Mouse (Mus musculus): ENCODE results near the gene Stxbp3. TPM values are rescaled to one million over a fixed set of nuclear protein-coding genes. Genes with fewer than 3 reads are reported as not detected.

Stxbp3 gene
- polyA plus RNA-seq, 1 experiment from 2014 or later = 38.7 TPM

DNA sequence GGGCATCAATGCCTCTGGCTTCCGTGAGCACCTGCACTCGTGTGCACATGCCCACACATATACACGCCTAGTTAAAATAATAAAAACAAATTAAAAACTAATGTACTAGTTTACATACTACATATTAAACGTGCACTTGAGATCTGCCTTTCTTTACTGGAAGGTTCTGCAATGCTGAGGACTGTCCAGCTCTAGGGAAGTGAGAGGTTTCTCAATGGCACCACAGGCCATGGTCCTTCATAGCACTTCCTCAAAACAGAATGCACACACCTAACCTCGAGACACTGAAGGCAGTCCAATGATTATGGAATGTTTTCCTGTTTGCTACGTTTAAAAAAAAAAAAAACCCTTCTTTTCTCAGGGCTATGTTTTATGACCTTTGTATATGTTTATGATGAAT, 42.6 kb downstream of the Stxbp3 start:
- Histone ChIP-seq H3K27me3 (replicated peaks; ENCODE audit: control insufficient read depth, insufficient read depth, low read length) (no peaks in the 10 kb centered on the region), H3K4me3 (ENCODE audit: low read depth, low read length) (no peak overlapping the region), H3K4me2 (ENCODE audit: low read length) (no peak overlapping the region), H3K27ac (ENCODE audit: low read depth) (no peak overlapping the region), H3K4me1 (replicated peaks; ENCODE audit: control insufficient read depth, insufficient read depth, low read length) (no peaks in the 10 kb centered on the region), H3K36me3 (ENCODE audit: control insufficient read depth, insufficient read depth, low read length) (peaks cover 80% of the 10 kb centered on the region), H3K9me3 (ENCODE audit: control insufficient read depth, low read length) (no peaks in the 10 kb centered on the region), H3K9ac (ENCODE audit: low read length) (no peak overlapping the region)
- 86% methylated on average over 6 of the region's 6 CpGs for WGBS
- ATAC-seq (replicated peaks; ENCODE audit: low FRiP score, low TSS enrichment, low read depth) (no peak), DNase-seq (ENCODE audit: low spot score) (no peak)

DNA sequence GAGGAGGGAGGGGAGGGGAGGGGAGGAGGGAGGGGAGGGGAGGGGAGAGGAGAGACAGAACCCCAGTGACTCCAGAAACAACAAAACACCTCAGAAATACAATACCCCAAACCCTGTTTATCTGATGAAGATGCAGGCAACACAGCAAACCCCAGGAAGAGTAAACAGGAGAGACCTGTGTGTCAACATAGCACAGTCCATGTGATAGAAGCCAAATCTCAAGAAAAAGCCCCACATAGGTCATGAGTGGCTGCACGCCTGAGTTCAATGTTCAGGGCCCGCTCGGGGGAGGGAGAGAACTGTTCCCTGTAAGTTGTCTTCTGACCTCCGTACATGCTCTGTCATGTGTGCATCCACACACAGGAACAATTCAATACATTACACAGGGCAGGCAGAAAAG, 43.9 kb downstream of the Stxbp3 start:
- no peak overlapping the region for H3K4me3 ChIP-seq (ENCODE audit: low read depth, low read length)
- no peak overlapping the region for H3K9ac ChIP-seq (ENCODE audit: low read length)
- no peak overlapping the region for H3K27ac ChIP-seq (ENCODE audit: low read depth)
- DNase-seq (ENCODE audit: low spot score) = no peak
- WGBS = 84% methylated on average over 4 of the region's 4 CpGs
- peaks cover 74% of the 10 kb centered on the region for H3K36me3 ChIP-seq (ENCODE audit: control insufficient read depth, insufficient read depth, low read length)
- no peak for ATAC-seq (replicated peaks; ENCODE audit: low FRiP score, low TSS enrichment, low read depth)
- no peak overlapping the region for H3K4me2 ChIP-seq (ENCODE audit: low read length)
- H3K9me3 ChIP-seq (ENCODE audit: control insufficient read depth, low read length) = no peaks in the 10 kb centered on the region
- no peaks in the 10 kb centered on the region for H3K27me3 ChIP-seq (replicated peaks; ENCODE audit: control insufficient read depth, insufficient read depth, low read length)
- H3K4me1 ChIP-seq (replicated peaks; ENCODE audit: control insufficient read depth, insufficient read depth, low read length) = no peaks in the 10 kb centered on the region

DNA sequence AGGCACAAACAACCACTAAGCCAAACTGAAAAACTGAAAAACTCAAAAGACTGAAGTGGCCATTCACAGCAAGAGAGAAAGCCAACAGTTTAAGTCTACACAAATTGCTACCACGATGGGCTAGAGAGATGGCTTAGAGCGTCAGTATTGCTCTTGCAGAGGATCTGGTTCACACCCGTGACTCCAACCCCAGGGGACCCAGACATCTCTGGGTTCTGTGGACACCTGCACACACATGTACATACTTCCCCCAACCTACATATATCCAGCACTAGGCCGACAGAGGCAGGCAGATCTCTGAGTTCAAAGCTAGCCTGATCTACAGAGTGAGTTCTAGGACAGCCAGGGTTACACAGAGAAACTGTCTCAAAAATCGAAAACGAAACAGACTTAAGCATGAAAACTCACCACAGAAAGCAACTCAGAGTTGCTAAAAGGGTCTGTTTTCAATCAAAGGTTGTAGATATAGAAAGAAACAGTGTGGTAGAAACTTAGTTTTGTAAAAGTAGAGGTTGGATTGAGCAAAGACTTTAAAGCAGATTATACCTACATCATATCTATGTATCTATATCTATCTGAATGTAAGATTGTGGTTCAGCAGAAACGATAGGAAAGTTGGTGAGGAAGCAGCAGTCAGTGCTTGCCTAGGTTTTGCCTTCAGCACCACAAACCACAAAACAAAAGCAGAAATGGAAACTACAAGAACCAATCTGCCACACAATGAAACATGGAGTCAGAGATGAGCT, 44.6 kb downstream of the Stxbp3 start:
- WGBS = 86% methylated on average over 7 of the region's 7 CpGs

DNA sequence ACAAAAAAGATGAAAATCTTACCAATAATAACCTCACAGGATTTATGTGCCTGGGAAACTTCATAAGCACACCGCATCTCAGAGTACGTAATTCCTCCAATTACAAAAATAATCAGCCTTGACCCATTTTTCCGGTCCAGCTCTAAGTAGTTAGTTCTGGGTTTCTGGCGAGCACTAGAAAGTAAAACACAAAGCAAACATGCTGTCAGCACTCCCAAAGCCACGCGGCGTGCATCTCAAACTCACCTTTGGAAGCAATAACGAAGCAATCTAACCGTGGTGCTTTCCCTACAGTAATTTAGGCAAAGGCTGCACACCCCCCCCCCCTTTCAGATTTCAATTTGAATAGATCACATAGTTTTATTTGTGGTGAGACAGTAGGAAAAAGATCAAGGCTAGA, 45.5 kb downstream of the Stxbp3 start:
- WGBS = 93% methylated on average over 9 of the region's 9 CpGs
- H3K36me3 ChIP-seq (ENCODE audit: control insufficient read depth, insufficient read depth, low read length) = peaks cover 57% of the 10 kb centered on the region

More for the DNA sequence above, 44.6 kb downstream of the Stxbp3 start:
- no peaks in the 10 kb centered on the region for H3K4me1 ChIP-seq (replicated peaks; ENCODE audit: control insufficient read depth, insufficient read depth, low read length)
- no peak overlapping the region for H3K27ac ChIP-seq (ENCODE audit: low read depth)
- DNase-seq (ENCODE audit: low spot score) (no peak), ATAC-seq (replicated peaks; ENCODE audit: low FRiP score, low TSS enrichment, low read depth) (no peak)
- peaks cover 67% of the 10 kb centered on the region for H3K36me3 ChIP-seq (ENCODE audit: control insufficient read depth, insufficient read depth, low read length)
- H3K9ac ChIP-seq (ENCODE audit: low read length) = no peak overlapping the region
- no peak overlapping the region for H3K4me2 ChIP-seq (ENCODE audit: low read length)
- no peaks in the 10 kb centered on the region for H3K27me3 ChIP-seq (replicated peaks; ENCODE audit: control insufficient read depth, insufficient read depth, low read length)
- no peak overlapping the region for H3K4me3 ChIP-seq (ENCODE audit: low read depth, low read length)
- no peaks in the 10 kb centered on the region for H3K9me3 ChIP-seq (ENCODE audit: control insufficient read depth, low read length)

DNA sequence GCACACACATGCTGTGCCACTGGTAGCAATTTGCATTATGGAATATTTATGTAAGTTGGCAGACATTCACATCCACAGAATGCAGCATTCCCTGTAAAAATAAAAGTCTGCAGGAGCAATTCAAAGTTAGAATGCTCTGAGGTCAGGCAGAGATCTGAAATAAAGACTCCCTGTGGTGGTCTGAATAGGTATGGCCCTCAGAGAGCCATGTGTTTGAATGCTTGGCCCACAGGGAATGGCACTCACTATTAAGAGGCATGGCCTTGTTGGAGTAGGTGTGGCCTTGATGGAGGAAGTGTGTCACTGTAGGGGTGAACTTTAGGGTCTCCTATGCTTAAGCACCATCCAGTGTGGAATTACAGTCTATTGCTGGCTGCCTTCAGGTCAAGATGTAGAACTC, 47.9 kb downstream of the Stxbp3 start:
- ATAC-seq (replicated peaks; ENCODE audit: low FRiP score, low TSS enrichment, low read depth) = no peak
- H3K4me3 ChIP-seq (ENCODE audit: low read depth, low read length) = no peak overlapping the region
- no peak for DNase-seq (ENCODE audit: low spot score)
- H3K4me2 ChIP-seq (ENCODE audit: low read length) = no peak overlapping the region
- H3K4me1 ChIP-seq (replicated peaks; ENCODE audit: control insufficient read depth, insufficient read depth, low read length) = no peaks in the 10 kb centered on the region
- no peaks in the 10 kb centered on the region for H3K27me3 ChIP-seq (replicated peaks; ENCODE audit: control insufficient read depth, insufficient read depth, low read length)
- no peaks in the 10 kb centered on the region for H3K9me3 ChIP-seq (ENCODE audit: control insufficient read depth, low read length)
- no peak overlapping the region for H3K27ac ChIP-seq (ENCODE audit: low read depth)
- peaks cover 40% of the 10 kb centered on the region for H3K36me3 ChIP-seq (ENCODE audit: control insufficient read depth, insufficient read depth, low read length)
- no peak overlapping the region for H3K9ac ChIP-seq (ENCODE audit: low read length)

More for the DNA sequence above, 45.5 kb downstream of the Stxbp3 start:
- Histone ChIP-seq H3K4me3 (ENCODE audit: low read depth, low read length) (no peak overlapping the region), H3K27ac (ENCODE audit: low read depth) (no peak overlapping the region), H3K4me2 (ENCODE audit: low read length) (no peak overlapping the region), H3K9ac (ENCODE audit: low read length) (no peak overlapping the region), H3K27me3 (replicated peaks; ENCODE audit: control insufficient read depth, insufficient read depth, low read length) (no peaks in the 10 kb centered on the region), H3K9me3 (ENCODE audit: control insufficient read depth, low read length) (no peaks in the 10 kb centered on the region), H3K4me1 (replicated peaks; ENCODE audit: control insufficient read depth, insufficient read depth, low read length) (no peaks in the 10 kb centered on the region)
- no peak for ATAC-seq (replicated peaks; ENCODE audit: low FRiP score, low TSS enrichment, low read depth)
- no peak for DNase-seq (ENCODE audit: low spot score)

DNA sequence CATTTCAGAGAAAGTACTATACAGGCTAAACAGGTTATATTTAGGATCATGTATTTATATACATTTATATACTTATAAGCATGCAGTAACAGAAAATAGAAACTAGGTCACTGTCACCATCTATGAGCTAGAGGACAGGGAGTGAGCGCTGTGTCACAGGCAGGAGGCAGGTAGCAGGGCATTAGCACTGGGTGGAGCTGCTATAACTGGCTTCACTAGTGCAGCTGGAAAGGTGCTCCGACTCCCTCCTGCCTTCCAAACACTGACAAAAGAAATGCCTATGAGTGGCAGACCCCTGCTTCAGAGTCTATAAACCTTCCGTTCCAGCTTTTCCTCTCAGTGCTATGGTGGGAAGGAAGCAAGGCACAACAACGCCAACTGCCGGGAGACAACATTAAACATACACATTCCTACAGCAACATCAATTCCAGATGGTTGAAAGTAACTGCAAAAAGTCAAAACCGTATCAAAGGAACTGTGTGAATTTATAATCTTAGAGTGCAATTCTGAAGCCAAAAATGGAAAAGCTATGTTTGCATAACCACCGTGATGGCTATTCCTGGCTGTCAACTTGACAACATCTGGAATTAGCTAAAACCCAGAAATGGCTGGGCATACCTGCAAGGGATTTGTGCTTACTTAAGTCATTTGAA, 49.1 kb downstream of the Stxbp3 start:
- WGBS = 58% methylated on average over 7 of the region's 7 CpGs
- no peak overlapping the region for H3K4me3 ChIP-seq (ENCODE audit: low read depth, low read length)
- H3K9ac ChIP-seq (ENCODE audit: low read length) = no peak overlapping the region
- no peak for DNase-seq (ENCODE audit: low spot score)
- H3K4me2 ChIP-seq (ENCODE audit: low read length) = no peak overlapping the region
- H3K36me3 ChIP-seq (ENCODE audit: control insufficient read depth, insufficient read depth, low read length) = peaks cover 31% of the 10 kb centered on the region
- H3K9me3 ChIP-seq (ENCODE audit: control insufficient read depth, low read length) = no peaks in the 10 kb centered on the region
- no peak overlapping the region for H3K27ac ChIP-seq (ENCODE audit: low read depth)
- no peak for ATAC-seq (replicated peaks; ENCODE audit: low FRiP score, low TSS enrichment, low read depth)
- H3K4me1 ChIP-seq (replicated peaks; ENCODE audit: control insufficient read depth, insufficient read depth, low read length) = no peaks in the 10 kb centered on the region
- H3K27me3 ChIP-seq (replicated peaks; ENCODE audit: control insufficient read depth, insufficient read depth, low read length) = no peaks in the 10 kb centered on the region

DNA sequence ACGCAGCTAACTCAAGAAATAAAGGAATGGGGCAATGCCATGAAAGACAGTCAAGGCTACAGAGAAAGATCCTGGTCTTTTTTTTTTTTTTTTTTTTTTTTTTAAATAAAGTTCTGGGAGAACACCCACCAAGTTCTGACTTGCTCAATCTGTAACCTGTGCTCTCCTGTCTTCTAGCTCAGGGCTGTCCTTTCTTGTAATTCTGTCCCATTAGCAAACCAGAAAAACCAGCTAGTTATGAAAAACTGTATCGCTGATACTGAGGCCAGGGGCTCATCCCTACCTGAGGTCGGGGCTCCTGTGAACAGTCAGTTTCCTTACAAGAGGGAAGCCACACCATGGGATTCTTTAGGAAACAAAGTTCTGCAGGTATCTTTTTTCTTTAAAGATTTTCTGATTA, 49.8 kb downstream of the Stxbp3 start:
- no peak overlapping the region for H3K27ac ChIP-seq (ENCODE audit: low read depth)
- 83% methylated on average over 3 of the region's 3 CpGs for WGBS

DNA sequence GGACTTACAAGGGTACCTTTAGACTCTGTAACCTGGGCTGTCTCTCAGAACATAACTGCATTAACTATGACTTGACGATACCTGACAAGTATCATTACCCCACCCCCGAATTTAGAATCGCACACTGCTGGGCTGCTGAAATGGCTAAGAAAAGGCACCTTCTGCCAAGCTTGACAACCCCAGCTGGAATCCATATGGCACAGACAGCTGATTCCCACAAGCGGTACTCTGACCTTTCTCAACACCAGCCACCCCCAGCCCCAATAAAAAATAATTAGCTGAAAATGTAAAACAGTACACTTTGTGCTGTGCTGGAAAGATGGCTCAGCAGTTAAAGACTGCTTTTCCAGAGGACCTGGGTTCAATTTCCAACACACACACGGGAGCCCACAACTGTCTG, 51.0 kb downstream of the Stxbp3 start:
- no peak for DNase-seq (ENCODE audit: low spot score)
- H3K4me1 ChIP-seq (replicated peaks; ENCODE audit: control insufficient read depth, insufficient read depth, low read length) = no peaks in the 10 kb centered on the region
- WGBS = 74% methylated on average over 5 of the region's 5 CpGs
- ATAC-seq (replicated peaks; ENCODE audit: low FRiP score, low TSS enrichment, low read depth) = no peak
- H3K4me2 ChIP-seq (ENCODE audit: low read length) = no peak overlapping the region
- H3K4me3 ChIP-seq (ENCODE audit: low read depth, low read length) = no peak overlapping the region
- peaks cover 18% of the 10 kb centered on the region for H3K36me3 ChIP-seq (ENCODE audit: control insufficient read depth, insufficient read depth, low read length)
- H3K27ac ChIP-seq (ENCODE audit: low read depth) = no peak overlapping the region
- H3K27me3 ChIP-seq (replicated peaks; ENCODE audit: control insufficient read depth, insufficient read depth, low read length) = no peaks in the 10 kb centered on the region
- no peaks in the 10 kb centered on the region for H3K9me3 ChIP-seq (ENCODE audit: control insufficient read depth, low read length)
- no peak overlapping the region for H3K9ac ChIP-seq (ENCODE audit: low read length)

More for the DNA sequence above, 49.8 kb downstream of the Stxbp3 start:
- Histone ChIP-seq H3K27me3 (replicated peaks; ENCODE audit: control insufficient read depth, insufficient read depth, low read length) (no peaks in the 10 kb centered on the region), H3K36me3 (ENCODE audit: control insufficient read depth, insufficient read depth, low read length) (peaks cover 27% of the 10 kb centered on the region), H3K9ac (ENCODE audit: low read length) (no peak overlapping the region), H3K4me2 (ENCODE audit: low read length) (no peak overlapping the region), H3K4me3 (ENCODE audit: low read depth, low read length) (no peak overlapping the region), H3K4me1 (replicated peaks; ENCODE audit: control insufficient read depth, insufficient read depth, low read length) (no peaks in the 10 kb centered on the region), H3K9me3 (ENCODE audit: control insufficient read depth, low read length) (no peaks in the 10 kb centered on the region)
- ATAC-seq (replicated peaks; ENCODE audit: low FRiP score, low TSS enrichment, low read depth) (no peak), DNase-seq (ENCODE audit: low spot score) (no peak)

DNA sequence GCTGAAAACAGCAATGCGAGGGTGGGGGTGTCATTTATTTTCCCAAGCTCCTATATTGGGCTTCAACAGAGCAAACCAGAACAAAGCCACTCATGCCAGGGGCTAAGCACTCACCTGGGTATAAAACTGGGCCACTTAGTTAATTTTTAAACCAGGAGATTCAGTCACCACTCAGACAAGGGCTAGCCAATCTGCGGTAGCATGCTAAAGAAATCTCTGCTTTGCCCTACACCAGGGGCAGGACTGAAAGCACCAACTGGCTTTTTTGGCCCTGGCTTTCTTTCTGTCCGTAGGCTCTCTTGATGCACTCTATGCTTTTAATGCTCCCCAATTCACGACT, 51.9 kb downstream of the Stxbp3 start:
- peak; percentile 62; the same call in 1 of the 2 replicates for ATAC-seq (replicated peaks; ENCODE audit: low FRiP score, low TSS enrichment, low read depth)
- H3K27me3 ChIP-seq (replicated peaks; ENCODE audit: control insufficient read depth, insufficient read depth, low read length) = no peaks in the 10 kb centered on the region
- H3K36me3 ChIP-seq (ENCODE audit: control insufficient read depth, insufficient read depth, low read length) = peaks cover 11% of the 10 kb centered on the region; the same call in 1 of the 2 replicates
- WGBS = 81% methylated on average over 4 of the region's 4 CpGs
- H3K4me2 ChIP-seq (ENCODE audit: low read length) = no peak overlapping the region
- no peak overlapping the region for H3K4me3 ChIP-seq (ENCODE audit: low read depth, low read length)
- no peak for DNase-seq (ENCODE audit: low spot score)
- H3K9me3 ChIP-seq (ENCODE audit: control insufficient read depth, low read length) = no peaks in the 10 kb centered on the region
- no peak overlapping the region for H3K9ac ChIP-seq (ENCODE audit: low read length)
- H3K27ac ChIP-seq (ENCODE audit: low read depth) = no peak overlapping the region
- H3K4me1 ChIP-seq (replicated peaks; ENCODE audit: control insufficient read depth, insufficient read depth, low read length) = no peaks in the 10 kb centered on the region

All from intestine, embryonic 14.5 days (tissue).